Mouse (Mus musculus) limb, embryonic 13.5 days (tissue): ENCODE measurements around the gene Hsd17b13. TPM values are rescaled to one million over a fixed set of nuclear protein-coding genes. Genes with fewer than 3 reads are reported as not detected.
A peak's percentile ranks its signal among the peaks of the same experiment; 100 is the strongest.
"Not testable (repeated sequence)": the region's sequence is repeated elsewhere in the genome, so short reads cannot be mapped to it uniquely, and the experiment has no call there.

ENCODE experiments used
- ATAC-seq: fragments of 200-750 bp; cut with Nextera tagmentation; 2 replicates; pipeline ENCODE4 v1.8.0; 2017; ENCODE audit warnings: low read depth, moderate number of reproducible peaks, moderate TSS enrichment; ENCODE audit not compliant: low FRiP score
- H3K27ac ChIP-seq: fragments of 300-500 bp; sonication (generic); 2 replicates; pipeline ENCODE4 v1.5.1; 2015; ENCODE audit warnings: inconsistent platforms, mild to moderate bottlenecking, moderate library complexity
- H3K27me3 ChIP-seq: fragments of 300-500 bp; sonication (generic); 2 replicates; pipeline ENCODE4 v1.6.1; 2015; ENCODE audit warnings: mild to moderate bottlenecking, inconsistent platforms
- H3K36me3 ChIP-seq: fragments of 300-500 bp; sonication (generic); 2 replicates; pipeline ENCODE4 v1.6.1; 2015; ENCODE audit warnings: inconsistent platforms, mild to moderate bottlenecking, moderate library complexity
- H3K4me1 ChIP-seq: fragments of 300-500 bp; sonication (generic); 2 replicates; pipeline ENCODE4 v1.6.1; 2015; ENCODE audit warnings: inconsistent platforms
- H3K4me2 ChIP-seq: fragments of 300-500 bp; sonication (generic); replicated peaks from 2 replicates; pipeline ENCODE4 v1.6.1; 2015; ENCODE audit warnings: inconsistent platforms, mild to moderate bottlenecking, moderate library complexity
- H3K4me3 ChIP-seq: fragments of 300-500 bp; sonication (generic); 2 replicates; pipeline ENCODE4 v1.5.1; 2015; ENCODE audit warnings: moderate library complexity, mild to moderate bottlenecking, inconsistent platforms
- H3K9ac ChIP-seq: fragments of 300-500 bp; sonication (generic); 2 replicates; pipeline ENCODE4 v1.6.1; 2015; ENCODE audit warnings: mild to moderate bottlenecking, inconsistent platforms
- H3K9me3 ChIP-seq: fragments of 300-500 bp; sonication (generic); 2 replicates; pipeline ENCODE4 v1.6.1; 2016; ENCODE audit warnings: inconsistent platforms
- WGBS: fragments of 180-500 bp; shearing (Covaris S2); methylation state at CpG from one replicate; pipeline ENCODE4 v1.1.7; 2015; 5-methylcytosine and 5-hydroxymethylcytosine counted together
- polyA plus RNA-seq: library from polyadenylated mRNA; unstranded; fragments of >200 nt; fragmentation: Nextera tagmentation; extraction: Ambion mirVana; gene quantifications from 2 replicates; pipeline ENCODE4 v1.2.1, GENCODE M21; 2015

Hsd17b13 gene
- polyA plus RNA-seq, 1 experiment from 2014 or later = not detected

GRCm38 (mm10) chr5:103972801-103973200 is 4.4 kb downstream of the Hsd17b13 start:
- H3K9ac ChIP-seq = no peak overlapping the region
- 75% methylated on average over 13 of the region's 13 CpGs for WGBS
- no peak for ATAC-seq
- H3K4me2 ChIP-seq = peak overlapping the region; percentile 48
- no peaks in the 10 kb centered on the region for H3K36me3 ChIP-seq
- H3K27me3 ChIP-seq = no peaks in the 10 kb centered on the region
- H3K27ac ChIP-seq = no peak overlapping the region
- H3K9me3 ChIP-seq = no peaks in the 10 kb centered on the region
- H3K4me1 ChIP-seq = peaks cover 9% of the 10 kb centered on the region; the same call in 1 of the 2 replicates
- no peak overlapping the region for H3K4me3 ChIP-seq

GRCm38 (mm10) chr5:103972379-103972778 is 4.8 kb downstream of the Hsd17b13 start:
- WGBS = 50% methylated on average over 19 of the region's 19 CpGs
- Histone ChIP-seq H3K9ac (no peak overlapping the region), H3K4me2 (peak overlapping the region; percentile 48), H3K4me3 (no peak overlapping the region), H3K36me3 (no peaks in the 10 kb centered on the region), H3K27me3 (no peaks in the 10 kb centered on the region), H3K27ac (no peak overlapping the region), H3K4me1 (peaks cover 9% of the 10 kb centered on the region; the same call in 1 of the 2 replicates), H3K9me3 (no peaks in the 10 kb centered on the region)
- no peak for ATAC-seq

GRCm38 (mm10) chr5:103971051-103971450 is 6.2 kb downstream of the Hsd17b13 start:
- 79% methylated on average over 5 of the region's 5 CpGs for WGBS

GRCm38 (mm10) chr5:103962935-103963429 is 14.2 kb downstream of the Hsd17b13 start:
- no peaks in the 10 kb centered on the region for H3K4me1 ChIP-seq
- WGBS = 64% methylated on average over 1 of the region's 1 CpGs

More at GRCm38 (mm10) chr5:103971051-103971450, 6.2 kb downstream of the Hsd17b13 start:
- Histone ChIP-seq H3K4me2 (no peak overlapping the region), H3K4me3 (no peak overlapping the region), H3K36me3 (no peaks in the 10 kb centered on the region), H3K27me3 (no peaks in the 10 kb centered on the region), H3K9me3 (no peaks in the 10 kb centered on the region), H3K27ac (no peak overlapping the region), H3K9ac (no peak overlapping the region), H3K4me1 (peaks cover 9% of the 10 kb centered on the region; the same call in 1 of the 2 replicates)
- ATAC-seq = no peak

GRCm38 (mm10) chr5:103954638-103955037 is 22.6 kb downstream of the Hsd17b13 start:
- 79% methylated on average over 5 of the region's 5 CpGs for WGBS
- Histone ChIP-seq H3K4me2 (no peak overlapping the region), H3K4me3 (no peak overlapping the region), H3K36me3 (no peaks in the 10 kb centered on the region), H3K9me3 (no peaks in the 10 kb centered on the region), H3K4me1 (no peaks in the 10 kb centered on the region), H3K27me3 (no peaks in the 10 kb centered on the region), H3K27ac (no peak overlapping the region), H3K9ac (no peak overlapping the region)
- ATAC-seq = no peak

More at GRCm38 (mm10) chr5:103962935-103963429, 14.2 kb downstream of the Hsd17b13 start:
- no peak for ATAC-seq
- Histone ChIP-seq H3K27ac (no peak overlapping the region), H3K9ac (no peak overlapping the region), H3K4me3 (no peak overlapping the region), H3K4me2 (no peak overlapping the region), H3K36me3 (no peaks in the 10 kb centered on the region), H3K9me3 (no peaks in the 10 kb centered on the region), H3K27me3 (no peaks in the 10 kb centered on the region)

- Histone ChIP-seq H3K36me3 (no peaks in the 10 kb centered on the region), H3K4me2 (no peak overlapping the region), H3K4me3 (no peak overlapping the region), H3K27ac (no peak overlapping the region), H3K27me3 (no peaks in the 10 kb centered on the region), H3K9ac (no peak overlapping the region), H3K9me3 (no peaks in the 10 kb centered on the region), H3K4me1 (no peaks in the 10 kb centered on the region)
- no peak for ATAC-seq
- WGBS = 75% methylated on average over 10 of the region's 10 CpGs
These were observed 23.8 kb downstream of the Hsd17b13 start for GRCm38 (mm10) chr5:103953135-103954083.

GRCm38 (mm10) chr5:103950138-103950537 is 27.1 kb downstream of the Hsd17b13 start:
- not testable (repeated sequence) for ATAC-seq, H3K9ac ChIP-seq, H3K4me2 ChIP-seq, H3K27ac ChIP-seq, H3K36me3 ChIP-seq, H3K4me1 ChIP-seq, H3K27me3 ChIP-seq, H3K9me3 ChIP-seq, H3K4me3 ChIP-seq
- WGBS = 94% methylated on average over 15 of the region's 15 CpGs

- no peak overlapping the region for H3K27ac ChIP-seq
- H3K4me1 ChIP-seq = peaks cover 19% of the 10 kb centered on the region
- no peak overlapping the region for H3K4me2 ChIP-seq
- H3K9me3 ChIP-seq = no peaks in the 10 kb centered on the region
- H3K27me3 ChIP-seq = no peaks in the 10 kb centered on the region
- WGBS = 44% methylated on average over 6 of the region's 6 CpGs
- no peaks in the 10 kb centered on the region for H3K36me3 ChIP-seq
- H3K4me3 ChIP-seq = no peak overlapping the region
- H3K9ac ChIP-seq = no peak overlapping the region
- ATAC-seq = no peak
These were observed 34.0 kb downstream of the Hsd17b13 start for GRCm38 (mm10) chr5:103943183-103943582.

- Histone ChIP-seq H3K27me3 (no peaks in the 10 kb centered on the region), H3K4me1 (peaks cover 29% of the 10 kb centered on the region), H3K9me3 (no peaks in the 10 kb centered on the region), H3K4me3 (no peak overlapping the region), H3K4me2 (no peak overlapping the region), H3K36me3 (no peaks in the 10 kb centered on the region), H3K9ac (no peak overlapping the region), H3K27ac (no peak overlapping the region)
- ATAC-seq = no peak
- 50% methylated on average over 1 of the region's 1 CpGs for WGBS
These were observed 37.4 kb downstream of the Hsd17b13 start for GRCm38 (mm10) chr5:103939856-103940255.

GRCm38 (mm10) chr5:103939350-103939652 is 37.9 kb downstream of the Hsd17b13 start:
- no peak overlapping the region for H3K9ac ChIP-seq
- H3K27me3 ChIP-seq = no peaks in the 10 kb centered on the region
- no peaks in the 10 kb centered on the region for H3K36me3 ChIP-seq
- WGBS = 63% methylated on average over 7 of the region's 7 CpGs
- no peak overlapping the region for H3K27ac ChIP-seq
- H3K4me2 ChIP-seq = no peak overlapping the region
- no peaks in the 10 kb centered on the region for H3K9me3 ChIP-seq
- peak; percentile 24; the same call in 1 of the 2 replicates for ATAC-seq
- H3K4me1 ChIP-seq = peaks cover 28% of the 10 kb centered on the region
- H3K4me3 ChIP-seq = no peak overlapping the region

- Histone ChIP-seq H3K36me3 (no peaks in the 10 kb centered on the region), H3K9ac (no peak overlapping the region), H3K4me2 (no peak overlapping the region), H3K27me3 (no peaks in the 10 kb centered on the region), H3K4me3 (no peak overlapping the region), H3K9me3 (no peaks in the 10 kb centered on the region), H3K27ac (peak overlapping the region; percentile 63; the same call in 1 of the 2 replicates), H3K4me1 (peaks cover 23% of the 10 kb centered on the region)
- WGBS = 35% methylated on average over 11 of the region's 11 CpGs
- ATAC-seq = peak; percentile 69
These were observed 38.5 kb downstream of the Hsd17b13 start for GRCm38 (mm10) chr5:103938547-103939349.
